Mouse (Mus musculus): ENCODE measurements around the gene Klhl18. TPM values are rescaled to one million over a fixed set of nuclear protein-coding genes. Genes with fewer than 3 reads are reported as not detected.

Gene Klhl18
- 14.5 and 16.0 TPM in 2 replicates for polyA plus RNA-seq (2015; fragmentation: Nextera tagmentation; extraction: Ambion mirVana)

- H3K9ac ChIP-seq (replicated peaks) = peak within 1 kb of the TSS; percentile 80
- H3K9me3 ChIP-seq = no peaks in the 10 kb centered on the region
- H3K4me3 ChIP-seq (replicated peaks) = peak within 1 kb of the TSS; percentile 64
- H3K4me1 ChIP-seq (replicated peaks) = peaks cover 19% of the 10 kb centered on the region
- peak within 1 kb of the TSS; percentile 90 for H3K27ac ChIP-seq
- peaks cover 10% of the 10 kb centered on the region; the same call in 1 of the 2 replicates for H3K27me3 ChIP-seq
- H3K4me2 ChIP-seq (replicated peaks) = peak within 1 kb of the TSS; percentile 79
- ATAC-seq = peak; percentile 99
- peaks cover 11% of the 10 kb centered on the region for H3K36me3 ChIP-seq
- under 1% methylated on average over 53 of the region's 53 CpGs for WGBS
These were observed at the start of gene Klhl18, which contains the start of gene Kif9 for GRCm38 (mm10) chr9:110476124-110477091. Klhl18 (minus strand) TSS chr9:110476694. Kif9 (plus strand) TSS chr9:110476958.

GRCm38 (mm10) chr9:110525737-110526136, 49.2 kb upstream of the Klhl18 start:
- no peak overlapping the region for H3K4me3 ChIP-seq (replicated peaks)
- no peak for ATAC-seq

GRCm38 (mm10) chr9:110490913-110491312, 14.4 kb upstream of the Klhl18 start:
- H3K27ac ChIP-seq = no peak overlapping the region
- WGBS = 65% methylated on average over 5 of the region's 5 CpGs
- H3K4me3 ChIP-seq (replicated peaks) = no peak overlapping the region
- H3K9me3 ChIP-seq = no peaks in the 10 kb centered on the region
- no peak overlapping the region for H3K9ac ChIP-seq (replicated peaks)
- ATAC-seq = no peak
- no peak overlapping the region for H3K4me2 ChIP-seq (replicated peaks)
- H3K4me1 ChIP-seq (replicated peaks) = no peaks in the 10 kb centered on the region
- H3K27me3 ChIP-seq = no peaks in the 10 kb centered on the region
- H3K36me3 ChIP-seq = no peaks in the 10 kb centered on the region

More at GRCm38 (mm10) chr9:110525737-110526136, 49.2 kb upstream of the Klhl18 start:
- WGBS = 69% methylated on average over 2 of the region's 2 CpGs
- Histone ChIP-seq H3K27me3 (no peaks in the 10 kb centered on the region), H3K36me3 (no peaks in the 10 kb centered on the region), H3K4me2 (replicated peaks) (no peak overlapping the region), H3K4me1 (replicated peaks) (no peaks in the 10 kb centered on the region), H3K9me3 (no peaks in the 10 kb centered on the region), H3K9ac (replicated peaks) (no peak overlapping the region), H3K27ac (no peak overlapping the region)

GRCm38 (mm10) chr9:110488841-110489240, 12.3 kb upstream of the Klhl18 start:
- ATAC-seq = no peak
- no peak overlapping the region for H3K27ac ChIP-seq
- no peak overlapping the region for H3K9ac ChIP-seq (replicated peaks)
- 21% methylated on average over 4 of the region's 4 CpGs for WGBS
- no peak overlapping the region for H3K4me3 ChIP-seq (replicated peaks)
- H3K36me3 ChIP-seq = no peaks in the 10 kb centered on the region
- H3K4me1 ChIP-seq (replicated peaks) = no peaks in the 10 kb centered on the region
- no peaks in the 10 kb centered on the region for H3K27me3 ChIP-seq
- no peak overlapping the region for H3K4me2 ChIP-seq (replicated peaks)
- no peaks in the 10 kb centered on the region for H3K9me3 ChIP-seq

GRCm38 (mm10) chr9:110478639-110479038, 2.1 kb upstream of the Klhl18 start:
- H3K4me3 ChIP-seq (replicated peaks) = no peak overlapping the region
- H3K4me1 ChIP-seq (replicated peaks) = peaks cover 19% of the 10 kb centered on the region
- ATAC-seq = no peak
- H3K27ac ChIP-seq = no peak overlapping the region
- H3K27me3 ChIP-seq = peaks cover 10% of the 10 kb centered on the region; the same call in 1 of the 2 replicates
- WGBS = 76% methylated on average over 4 of the region's 4 CpGs
- no peak overlapping the region for H3K9ac ChIP-seq (replicated peaks)
- no peaks in the 10 kb centered on the region for H3K36me3 ChIP-seq
- no peak overlapping the region for H3K4me2 ChIP-seq (replicated peaks)
- no peaks in the 10 kb centered on the region for H3K9me3 ChIP-seq

GRCm38 (mm10) chr9:110477951-110478350, 1.5 kb upstream of the Klhl18 start:
- H3K4me1 ChIP-seq (replicated peaks) = peaks cover 19% of the 10 kb centered on the region
- peaks cover 10% of the 10 kb centered on the region; the same call in 1 of the 2 replicates for H3K27me3 ChIP-seq
- no peak overlapping the region for H3K4me2 ChIP-seq (replicated peaks)
- peaks cover 4% of the 10 kb centered on the region; the same call in 1 of the 2 replicates for H3K36me3 ChIP-seq
- 55% methylated on average over 11 of the region's 11 CpGs for WGBS
- no peak for ATAC-seq
- H3K4me3 ChIP-seq (replicated peaks) = no peak overlapping the region
- no peaks in the 10 kb centered on the region for H3K9me3 ChIP-seq
- no peak overlapping the region for H3K27ac ChIP-seq
- peak overlapping the region; percentile 25; the same call in 1 of the 2 replicates for H3K9ac ChIP-seq (replicated peaks)

- Histone ChIP-seq H3K4me2 (replicated peaks) (no peak overlapping the region), H3K36me3 (peaks cover 4% of the 10 kb centered on the region; the same call in 1 of the 2 replicates), H3K27ac (no peak overlapping the region), H3K4me3 (replicated peaks) (no peak overlapping the region), H3K4me1 (replicated peaks) (no peaks in the 10 kb centered on the region), H3K27me3 (no peaks in the 10 kb centered on the region), H3K9ac (replicated peaks) (no peak overlapping the region), H3K9me3 (no peaks in the 10 kb centered on the region)
- 83% methylated on average over 3 of the region's 3 CpGs for WGBS
- no peak for ATAC-seq
These were observed 10.3 kb downstream of the Klhl18 start for GRCm38 (mm10) chr9:110466179-110466578.

GRCm38 (mm10) chr9:110465336-110465735, 11.2 kb downstream of the Klhl18 start:
- no peak overlapping the region for H3K4me3 ChIP-seq (replicated peaks)
- H3K4me2 ChIP-seq (replicated peaks) = no peak overlapping the region
- H3K4me1 ChIP-seq (replicated peaks) = no peaks in the 10 kb centered on the region
- 97% methylated on average over 6 of the region's 6 CpGs for WGBS
- no peak for ATAC-seq
- no peaks in the 10 kb centered on the region for H3K27me3 ChIP-seq
- H3K36me3 ChIP-seq = peaks cover 4% of the 10 kb centered on the region; the same call in 1 of the 2 replicates
- no peak overlapping the region for H3K9ac ChIP-seq (replicated peaks)
- H3K9me3 ChIP-seq = no peaks in the 10 kb centered on the region
- H3K27ac ChIP-seq = no peak overlapping the region

GRCm38 (mm10) chr9:110463983-110464591, 12.4 kb downstream of the Klhl18 start:
- Histone ChIP-seq H3K27ac (no peak overlapping the region), H3K9me3 (no peaks in the 10 kb centered on the region), H3K27me3 (no peaks in the 10 kb centered on the region), H3K9ac (replicated peaks) (no peak overlapping the region), H3K4me2 (replicated peaks) (no peak overlapping the region), H3K4me1 (replicated peaks) (no peaks in the 10 kb centered on the region), H3K4me3 (replicated peaks) (no peak overlapping the region), H3K36me3 (peaks cover 4% of the 10 kb centered on the region; the same call in 1 of the 2 replicates)
- ATAC-seq = no peak
- 95% methylated on average over 6 of the region's 6 CpGs for WGBS

GRCm38 (mm10) chr9:110462321-110462720, 14.2 kb downstream of the Klhl18 start:
- Histone ChIP-seq H3K36me3 (peaks cover 4% of the 10 kb centered on the region), H3K27ac (no peak overlapping the region), H3K4me3 (replicated peaks) (no peak overlapping the region), H3K9me3 (no peaks in the 10 kb centered on the region), H3K9ac (replicated peaks) (no peak overlapping the region), H3K27me3 (no peaks in the 10 kb centered on the region), H3K4me1 (replicated peaks) (no peaks in the 10 kb centered on the region), H3K4me2 (replicated peaks) (no peak overlapping the region)
- no peak for ATAC-seq
- 81% methylated on average over 7 of the region's 7 CpGs for WGBS

- H3K27me3 ChIP-seq = no peaks in the 10 kb centered on the region
- H3K4me3 ChIP-seq (replicated peaks) = no peak overlapping the region
- no peak for ATAC-seq
- no peak overlapping the region for H3K9ac ChIP-seq (replicated peaks)
- WGBS = 91% methylated on average over 18 of the region's 18 CpGs
- peaks cover 7% of the 10 kb centered on the region for H3K36me3 ChIP-seq
- H3K4me1 ChIP-seq (replicated peaks) = no peaks in the 10 kb centered on the region
- H3K4me2 ChIP-seq (replicated peaks) = no peak overlapping the region
- no peaks in the 10 kb centered on the region for H3K9me3 ChIP-seq
- H3K27ac ChIP-seq = no peak overlapping the region
These were observed 15.3 kb downstream of the Klhl18 start for GRCm38 (mm10) chr9:110460884-110461815.
